Mouse (Mus musculus): ENCODE measurements at regions not wholly inside any gene's neighbourhood (a gene's known extent, or its start where the extent isn't known, plus 50 kb on each side); places are given as distances from the start of the nearest gene placed in this dataset.

GRCm38 (mm10) chr16:51758361-51759227, 272.4 kb upstream of the Cblb start:
- 89% methylated on average over 9 of the region's 9 CpGs for WGBS (ENCODE audit: missing documents)
- Histone ChIP-seq H3K79me2 (ENCODE audit: inconsistent target) (no peaks in the 10 kb centered on the region), H3K27ac (no peak overlapping the region), H3K4me3 (ENCODE audit: inconsistent target) (no peak overlapping the region), H3K36me3 (ENCODE audit: inconsistent target) (no peaks in the 10 kb centered on the region)

DNA sequence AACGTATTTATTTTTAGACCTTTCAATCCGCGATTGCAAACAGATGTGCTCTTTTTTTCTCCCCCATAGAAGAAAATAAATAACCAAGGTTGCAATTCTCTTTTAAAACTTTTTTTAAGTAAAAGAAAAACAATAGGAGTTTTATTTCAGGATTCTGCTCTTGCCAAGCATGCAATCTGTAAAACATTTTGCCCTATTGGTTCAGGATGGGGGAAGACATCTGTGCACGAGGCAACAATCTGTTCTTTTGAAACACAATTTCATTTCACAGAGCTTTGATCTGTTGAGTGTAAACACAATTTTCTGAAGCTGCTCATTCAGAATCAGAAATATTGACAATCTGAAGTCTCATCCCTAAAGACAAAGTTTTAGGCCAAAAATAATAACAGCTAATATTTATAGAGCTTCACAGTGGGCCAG, 271.8 kb upstream of the Cblb start:
- WGBS (ENCODE audit: missing documents), result 93% methylated on average over 4 of the region's 4 CpGs
- Histone ChIP-seq H3K27ac (no peak overlapping the region), H3K79me2 (ENCODE audit: inconsistent target) (no peaks in the 10 kb centered on the region), H3K4me3 (ENCODE audit: inconsistent target) (no peak overlapping the region), H3K36me3 (ENCODE audit: inconsistent target) (no peaks in the 10 kb centered on the region)

- H3K79me2 ChIP-seq (ENCODE audit: inconsistent target), result no peaks in the 10 kb centered on the region
- H3K4me3 ChIP-seq (ENCODE audit: inconsistent target), result no peak overlapping the region
- WGBS (ENCODE audit: missing documents), result 69% methylated on average over 3 of the region's 3 CpGs
- H3K27ac ChIP-seq, result no peak overlapping the region
- H3K36me3 ChIP-seq (ENCODE audit: inconsistent target), result no peaks in the 10 kb centered on the region
These were observed 263.5 kb upstream of the Cblb start for GRCm38 (mm10) chr16:51767556-51767955.

DNA sequence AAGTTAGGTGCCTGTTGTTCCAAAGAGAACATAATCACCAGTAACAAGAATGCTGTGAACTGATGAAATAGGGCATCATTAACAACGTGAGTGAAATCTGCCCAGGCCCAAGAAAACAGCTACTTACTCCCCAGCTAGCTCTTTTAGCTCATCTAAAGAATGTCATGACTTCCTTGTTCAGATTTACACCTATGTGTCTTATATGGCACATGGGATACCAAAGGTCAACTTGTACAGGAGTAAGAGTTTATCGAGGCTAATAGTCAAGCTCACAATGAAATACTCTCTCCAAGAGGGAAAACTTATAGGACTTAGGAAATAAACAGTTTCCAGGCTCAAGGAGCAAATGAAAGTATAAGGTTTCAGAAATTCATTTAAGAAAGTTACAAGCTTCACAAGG, 252.1 kb upstream of the Cblb start:
- Histone ChIP-seq H3K4me3 (ENCODE audit: inconsistent target) (no peak overlapping the region), H3K36me3 (ENCODE audit: inconsistent target) (no peaks in the 10 kb centered on the region), H3K79me2 (ENCODE audit: inconsistent target) (no peaks in the 10 kb centered on the region), H3K27ac (no peak overlapping the region)
- WGBS (ENCODE audit: missing documents), result 93% methylated on average over 2 of the region's 2 CpGs

GRCm38 (mm10) chr16:51795003-51795402, 236.0 kb upstream of the Cblb start:
- Histone ChIP-seq H3K36me3 (ENCODE audit: inconsistent target) (no peaks in the 10 kb centered on the region), H3K27ac (no peak overlapping the region), H3K4me3 (ENCODE audit: inconsistent target) (no peak overlapping the region), H3K79me2 (ENCODE audit: inconsistent target) (no peaks in the 10 kb centered on the region)
- 97% methylated on average over 3 of the region's 3 CpGs for WGBS (ENCODE audit: missing documents)

DNA sequence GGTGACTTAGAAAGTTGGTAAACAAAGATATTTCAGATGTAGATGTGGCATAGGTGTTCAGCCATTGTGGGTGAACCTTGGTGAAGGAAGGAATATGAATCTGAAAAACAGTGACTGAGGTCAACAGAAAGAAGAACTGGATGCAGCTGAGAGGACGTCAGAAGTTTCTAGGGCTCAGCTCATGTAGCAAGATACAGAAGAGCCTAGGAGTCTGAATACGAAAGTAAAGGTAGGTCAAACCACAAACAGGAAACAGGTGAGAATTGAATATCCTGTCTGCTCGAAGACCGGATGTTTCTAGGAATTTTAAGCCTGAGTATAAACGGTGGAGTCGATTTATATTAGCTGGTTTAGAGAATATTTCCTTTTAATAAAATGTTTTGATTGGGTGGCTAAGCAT, 223.7 kb upstream of the Cblb start:
- H3K79me2 ChIP-seq (ENCODE audit: inconsistent target), result no peaks in the 10 kb centered on the region
- WGBS (ENCODE audit: missing documents), result 7% methylated on average over 6 of the region's 6 CpGs
- H3K27ac ChIP-seq, result no peak overlapping the region
- H3K36me3 ChIP-seq (ENCODE audit: inconsistent target), result no peaks in the 10 kb centered on the region
- no peak overlapping the region for H3K4me3 ChIP-seq (ENCODE audit: inconsistent target)

DNA sequence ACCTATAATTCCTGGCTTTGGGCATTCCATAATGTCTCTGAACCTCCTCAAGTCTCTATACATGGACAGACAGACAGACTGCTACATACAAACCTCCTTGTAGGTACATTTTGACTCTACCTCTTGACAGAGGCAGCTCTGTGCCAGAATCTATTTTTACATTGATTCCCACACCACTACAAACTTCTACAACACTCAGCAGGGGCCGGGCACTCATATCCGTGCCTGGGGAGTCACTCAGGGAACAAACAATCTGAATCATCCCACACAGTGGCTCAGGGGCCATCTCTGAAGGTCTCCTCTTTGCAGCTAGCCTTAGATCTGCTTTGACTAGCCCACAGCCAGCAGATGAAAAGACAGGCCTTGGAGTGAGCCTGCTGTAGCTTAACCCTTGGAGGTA, 221.9 kb upstream of the Cblb start:
- Histone ChIP-seq H3K79me2 (ENCODE audit: inconsistent target) (no peaks in the 10 kb centered on the region), H3K36me3 (ENCODE audit: inconsistent target) (no peaks in the 10 kb centered on the region), H3K4me3 (ENCODE audit: inconsistent target) (no peak overlapping the region), H3K27ac (no peak overlapping the region)
- 100% methylated on average over 2 of the region's 2 CpGs for whole genome bisulfite sequencing (ENCODE audit: missing documents)

DNA sequence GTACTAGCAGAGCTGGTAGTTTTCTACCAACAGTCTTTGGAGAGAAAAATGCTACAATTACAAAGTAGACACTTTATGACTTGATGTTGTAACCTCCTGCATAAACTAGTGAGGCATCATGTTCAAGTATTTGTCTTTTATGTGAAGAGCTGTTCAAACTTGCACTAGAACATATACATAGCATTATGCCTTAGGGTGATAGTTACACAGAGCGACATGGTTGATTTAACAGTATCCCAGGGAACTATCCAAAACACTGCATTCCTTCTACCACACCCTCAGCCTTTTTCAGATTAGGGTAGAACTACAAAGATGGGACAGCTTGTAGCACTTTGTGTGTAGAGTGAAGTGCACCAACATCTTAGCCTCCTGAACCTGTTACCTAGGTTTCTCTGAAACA, 220.0 kb upstream of the Cblb start:
- WGBS (ENCODE audit: missing documents), result 87% methylated on average over 1 of the region's 1 CpGs
- H3K27ac ChIP-seq, result no peak overlapping the region
- no peaks in the 10 kb centered on the region for H3K36me3 ChIP-seq (ENCODE audit: inconsistent target)
- H3K79me2 ChIP-seq (ENCODE audit: inconsistent target), result no peaks in the 10 kb centered on the region
- no peak overlapping the region for H3K4me3 ChIP-seq (ENCODE audit: inconsistent target)

GRCm38 (mm10) chr16:51842770-51843169, 188.3 kb upstream of the Cblb start:
- H3K79me2 ChIP-seq (ENCODE audit: inconsistent target), result no peaks in the 10 kb centered on the region
- H3K36me3 ChIP-seq (ENCODE audit: inconsistent target), result no peaks in the 10 kb centered on the region
- 97% methylated on average over 3 of the region's 3 CpGs for WGBS (ENCODE audit: missing documents)
- H3K27ac ChIP-seq, result no peak overlapping the region
- H3K4me3 ChIP-seq (ENCODE audit: inconsistent target), result no peak overlapping the region

DNA sequence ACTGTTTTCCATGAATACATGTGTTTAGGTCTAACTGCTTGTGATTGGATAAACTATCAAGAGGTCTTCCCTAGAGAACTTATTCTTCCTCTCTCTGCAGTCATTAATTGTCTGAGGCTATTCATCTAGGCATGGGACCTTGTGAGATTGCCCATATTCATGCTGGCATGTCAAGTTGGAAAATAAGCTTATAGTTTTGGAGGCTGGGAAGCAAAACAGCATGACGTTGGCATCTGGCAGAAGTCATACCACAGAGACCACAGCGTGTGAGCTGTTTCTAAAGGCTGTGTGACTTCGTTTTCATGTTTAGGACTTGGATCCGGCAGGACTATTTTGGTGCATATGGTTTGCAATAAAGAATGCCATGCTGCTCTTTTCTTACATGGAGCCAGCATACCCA, 185.5 kb upstream of the Cblb start:
- H3K36me3 ChIP-seq (ENCODE audit: inconsistent target), result no peaks in the 10 kb centered on the region
- no peak overlapping the region for H3K4me3 ChIP-seq (ENCODE audit: inconsistent target)
- no peak overlapping the region for H3K27ac ChIP-seq
- no peaks in the 10 kb centered on the region for H3K79me2 ChIP-seq (ENCODE audit: inconsistent target)
- WGBS (ENCODE audit: missing documents), result 92% methylated on average over 4 of the region's 4 CpGs

GRCm38 (mm10) chr16:51880711-51881110, 150.3 kb upstream of the Cblb start:
- WGBS (ENCODE audit: missing documents), result 95% methylated on average over 4 of the region's 4 CpGs
- Histone ChIP-seq H3K27ac (no peak overlapping the region), H3K79me2 (ENCODE audit: inconsistent target) (no peaks in the 10 kb centered on the region), H3K36me3 (ENCODE audit: inconsistent target) (no peaks in the 10 kb centered on the region), H3K4me3 (ENCODE audit: inconsistent target) (no peak overlapping the region)

DNA sequence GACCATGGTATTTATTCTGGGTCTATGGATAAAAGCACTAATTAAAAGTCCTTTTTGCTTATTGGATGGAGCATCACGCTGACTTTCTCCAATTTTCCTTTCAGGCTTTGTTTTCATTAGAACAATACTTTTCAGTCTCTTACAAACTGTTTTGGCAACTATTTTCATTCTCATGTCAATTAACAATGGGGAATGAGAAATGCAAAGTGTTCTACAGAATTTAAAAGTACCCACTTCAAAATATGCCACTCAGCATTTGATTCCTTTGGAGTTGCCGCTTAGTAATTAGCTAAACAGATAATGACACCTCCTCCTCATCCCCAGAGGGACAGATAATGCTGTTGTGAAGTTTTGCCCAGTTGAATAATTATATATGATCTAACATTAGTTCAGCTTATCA, 149.9 kb upstream of the Cblb start:
- Histone ChIP-seq H3K36me3 (ENCODE audit: inconsistent target) (no peaks in the 10 kb centered on the region), H3K4me3 (ENCODE audit: inconsistent target) (no peak overlapping the region), H3K79me2 (ENCODE audit: inconsistent target) (no peaks in the 10 kb centered on the region), H3K27ac (no peak overlapping the region)
- WGBS (ENCODE audit: missing documents), result 100% methylated on average over 2 of the region's 2 CpGs

DNA sequence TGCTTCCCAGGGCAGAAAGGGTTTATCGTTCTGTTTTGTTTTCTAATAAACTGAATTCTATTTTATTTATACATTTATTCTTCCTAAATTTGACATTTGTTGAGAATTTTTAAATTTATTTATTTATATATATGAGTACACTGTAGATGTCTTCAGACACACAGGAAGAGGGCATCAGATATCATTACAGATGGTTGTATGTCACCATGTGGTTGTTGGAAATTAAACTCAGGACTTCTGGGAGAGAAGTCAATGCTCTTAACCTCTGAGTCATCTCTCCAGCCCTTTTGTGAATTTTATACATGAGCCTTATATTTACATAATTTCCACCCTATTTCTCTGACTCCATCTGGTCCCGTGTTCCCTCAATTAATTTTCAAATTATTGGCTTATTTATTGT, 147.2 kb upstream of the Cblb start:
- H3K36me3 ChIP-seq (ENCODE audit: inconsistent target), result no peaks in the 10 kb centered on the region
- no peak overlapping the region for H3K4me3 ChIP-seq (ENCODE audit: inconsistent target)
- H3K27ac ChIP-seq, result no peak overlapping the region
- no peaks in the 10 kb centered on the region for H3K79me2 ChIP-seq (ENCODE audit: inconsistent target)
- 96% methylated on average over 2 of the region's 2 CpGs for WGBS (ENCODE audit: missing documents)

DNA sequence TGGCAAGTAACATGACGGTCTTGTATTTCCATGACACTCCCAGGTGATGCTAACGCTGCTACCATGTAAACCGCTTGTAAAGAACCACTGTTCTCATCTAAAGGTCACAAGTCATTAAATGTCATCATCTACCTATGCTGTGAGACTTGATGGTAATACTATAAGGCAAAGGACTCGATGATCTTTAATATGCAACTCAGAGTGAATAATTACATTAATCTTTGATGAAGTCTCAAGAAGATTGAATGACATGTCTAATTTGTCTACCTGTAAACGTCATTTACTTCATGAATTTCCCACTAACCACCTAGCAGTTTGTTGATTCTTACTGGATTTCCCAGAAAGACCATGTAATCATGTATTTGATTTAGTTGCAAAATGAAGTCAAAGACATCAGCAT, 143.5 kb upstream of the Cblb start:
- no peaks in the 10 kb centered on the region for H3K36me3 ChIP-seq (ENCODE audit: inconsistent target)
- 94% methylated on average over 5 of the region's 5 CpGs for WGBS (ENCODE audit: missing documents)
- no peaks in the 10 kb centered on the region for H3K79me2 ChIP-seq (ENCODE audit: inconsistent target)
- H3K27ac ChIP-seq, result no peak overlapping the region
- H3K4me3 ChIP-seq (ENCODE audit: inconsistent target), result no peak overlapping the region

DNA sequence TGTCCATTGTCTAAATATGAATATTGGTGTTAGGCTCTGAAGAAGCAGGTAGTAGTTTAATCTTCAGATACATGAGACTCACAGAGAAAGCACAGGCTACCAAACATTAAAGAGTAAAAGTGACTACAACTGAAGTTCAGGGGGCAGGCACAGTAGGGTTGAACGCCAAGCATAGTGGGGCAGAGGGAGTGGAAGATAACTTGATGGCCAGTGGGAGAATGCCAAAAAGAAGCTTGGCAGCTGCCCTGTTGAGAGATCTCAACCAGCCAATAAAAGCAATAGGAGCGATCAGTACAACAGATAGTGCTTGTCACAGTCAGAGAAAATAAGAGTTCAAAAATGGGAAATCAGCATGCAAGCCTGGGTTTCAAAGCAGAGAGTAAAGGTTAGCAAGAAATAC, 125.4 kb upstream of the Cblb start:
- no peak overlapping the region for H3K4me3 ChIP-seq (ENCODE audit: inconsistent target)
- no peaks in the 10 kb centered on the region for H3K36me3 ChIP-seq (ENCODE audit: inconsistent target)
- WGBS (ENCODE audit: missing documents), result 86% methylated on average over 2 of the region's 2 CpGs

DNA sequence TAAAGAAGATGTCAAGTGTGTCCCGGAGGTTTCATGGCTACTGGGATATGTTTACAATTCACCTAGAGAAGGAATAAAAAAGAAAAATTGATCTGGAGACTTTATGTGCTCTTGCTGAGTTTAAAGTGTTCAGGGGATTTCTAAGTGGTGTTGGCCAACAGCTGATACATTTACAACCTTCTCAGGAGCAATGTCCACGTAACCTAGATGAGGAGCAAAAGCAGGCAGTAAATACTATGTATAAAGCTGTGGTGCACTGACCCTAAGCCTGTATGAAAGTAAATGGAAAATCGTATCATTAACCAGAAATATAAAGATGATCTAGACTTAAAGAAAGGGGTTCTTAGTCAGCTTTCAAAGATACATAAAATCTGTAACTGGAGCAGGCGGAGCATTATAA, 124.3 kb upstream of the Cblb start:
- no peaks in the 10 kb centered on the region for H3K79me2 ChIP-seq (ENCODE audit: inconsistent target)
- WGBS (ENCODE audit: missing documents), result 96% methylated on average over 4 of the region's 4 CpGs
- H3K4me3 ChIP-seq (ENCODE audit: inconsistent target), result no peak overlapping the region
- H3K27ac ChIP-seq, result no peak overlapping the region
- no peaks in the 10 kb centered on the region for H3K36me3 ChIP-seq (ENCODE audit: inconsistent target)

More for the DNA sequence above, 125.4 kb upstream of the Cblb start:
- no peaks in the 10 kb centered on the region for H3K79me2 ChIP-seq (ENCODE audit: inconsistent target)
- no peak overlapping the region for H3K27ac ChIP-seq
